Mouse (Mus musculus): ENCODE results near the gene Smad6.

Smad6 gene

GRCm38 (mm10) chr9:63959933-63960828, 61.7 kb downstream of the Smad6 start:
- DNase-seq (ENCODE audit: low spot score), result peak; percentile 24

GRCm38 (mm10) chr9:63959129-63959932, 62.5 kb downstream of the Smad6 start:
- peak; percentile 71 for DNase-seq (ENCODE audit: low spot score)

GRCm38 (mm10) chr9:63958337-63959030, 63.4 kb downstream of the Smad6 start:
- DNase-seq (ENCODE audit: low spot score), result peak; percentile 82

GRCm38 (mm10) chr9:63957647-63958185, 64.1 kb downstream of the Smad6 start:
- no peak for DNase-seq (ENCODE audit: low spot score)

- DNase-seq (ENCODE audit: low spot score), result peak; percentile 67
Measured at GRCm38 (mm10) chr9:63956052-63956451, 65.8 kb downstream of the Smad6 start.

- no peak for DNase-seq (ENCODE audit: low spot score)
Measured at GRCm38 (mm10) chr9:63953691-63954090, 68.2 kb downstream of the Smad6 start.

- no peak for DNase-seq (ENCODE audit: low spot score)
Measured at GRCm38 (mm10) chr9:63952591-63952990, 69.3 kb downstream of the Smad6 start.

GRCm38 (mm10) chr9:63950357-63950756, 71.5 kb downstream of the Smad6 start:
- DNase-seq (ENCODE audit: low spot score), result no peak

GRCm38 (mm10) chr9:63949393-63949792, 72.5 kb downstream of the Smad6 start:
- no peak for DNase-seq (ENCODE audit: low spot score)

GRCm38 (mm10) chr9:63942608-63942982, 79.3 kb downstream of the Smad6 start:
- DNase-seq (ENCODE audit: low spot score), result no peak

GRCm38 (mm10) chr9:63941747-63942607, 79.9 kb downstream of the Smad6 start:
- peak; percentile 45 for DNase-seq (ENCODE audit: low spot score)

GRCm38 (mm10) chr9:63936256-63936655, 85.6 kb downstream of the Smad6 start:
- no peak for DNase-seq (ENCODE audit: low spot score)

- DNase-seq (ENCODE audit: low spot score), result no peak
Measured at GRCm38 (mm10) chr9:63933068-63933467, 88.8 kb downstream of the Smad6 start.

GRCm38 (mm10) chr9:63927340-63928049, 94.4 kb downstream of the Smad6 start:
- peak; percentile 57 for DNase-seq (ENCODE audit: low spot score)

GRCm38 (mm10) chr9:63926377-63926776, 95.5 kb downstream of the Smad6 start:
- DNase-seq (ENCODE audit: low spot score), result no peak

- DNase-seq (ENCODE audit: low spot score), result peak; percentile 9
Measured at GRCm38 (mm10) chr9:63923190-63923717, 98.6 kb downstream of the Smad6 start.

GRCm38 (mm10) chr9:63919708-63920107, 102.2 kb downstream of the Smad6 start:
- DNase-seq (ENCODE audit: low spot score), result no peak

GRCm38 (mm10) chr9:63919001-63919555, 102.8 kb downstream of the Smad6 start:
- no peak for DNase-seq (ENCODE audit: low spot score)

- DNase-seq (ENCODE audit: low spot score), result peak; percentile 88
Measured at GRCm38 (mm10) chr9:63918245-63918644, 103.6 kb downstream of the Smad6 start.

GRCm38 (mm10) chr9:63916441-63916840, 105.4 kb downstream of the Smad6 start:
- no peak for DNase-seq (ENCODE audit: low spot score)

Measured in adipocyte (in vitro differentiated cells).